Mouse (Mus musculus) brain, embryonic 14.5 days (tissue): ENCODE data around the gene Gon4l.

Source experiments
- CTCF ChIP-seq: fragments of 200-500 bp; IDR thresholded peaks from 2 replicates; pipeline ENCODE4 v1.5.1; 2012; ENCODE audit warnings: inconsistent platforms, mild to moderate bottlenecking, moderate library complexity, borderline replicate concordance; ENCODE audit not compliant: insufficient read depth, insufficient read length; ENCODE audit errors: extremely low read depth
- POLR2A ChIP-seq: fragments of 200-500 bp; IDR thresholded peaks from 2 replicates; pipeline ENCODE4 v1.6.1; 2012; ENCODE audit warnings: mild to moderate bottlenecking, inconsistent platforms, borderline replicate concordance; ENCODE audit not compliant: poor library complexity, insufficient read depth, insufficient read length, severe bottlenecking; ENCODE audit errors: extremely low read depth

DNA sequence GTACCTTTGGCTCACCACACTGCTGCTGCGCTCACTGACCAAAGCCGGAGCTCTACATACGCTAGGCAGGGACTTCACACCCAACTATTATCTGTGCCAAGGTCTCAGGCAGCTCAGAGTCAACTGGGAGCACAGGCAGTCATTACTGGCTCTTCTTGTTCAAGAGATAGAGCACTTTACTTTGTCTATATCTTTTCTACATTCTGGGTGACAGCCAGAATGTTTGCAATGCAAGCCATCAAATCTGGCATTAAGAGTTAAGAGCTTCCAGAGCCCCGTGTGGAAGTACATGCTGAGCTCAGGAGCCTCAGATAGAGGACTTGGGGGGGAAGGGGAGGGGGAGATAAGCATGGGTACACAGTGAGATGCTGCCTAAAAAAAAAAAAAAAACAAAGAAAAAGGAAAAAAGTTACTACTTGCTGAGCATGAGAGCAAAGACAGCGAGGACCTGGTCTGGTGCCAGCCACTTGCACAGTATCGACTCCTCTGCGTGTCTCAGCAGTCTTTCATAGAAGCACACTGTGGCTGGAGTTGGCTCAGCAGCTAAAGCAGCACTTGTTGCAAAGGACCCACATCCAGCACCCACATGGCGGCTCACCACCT is 89.1 kb downstream of the Gon4l start:
- TF ChIP-seq CTCF (no peak), POLR2A (no peak)
